Mouse (Mus musculus): ENCODE measurements at regions not wholly inside any gene's neighbourhood (a gene's known extent, or its start where the extent isn't known, plus 50 kb on each side); places are given as distances from the start of the nearest gene placed in this dataset.
A peak's percentile ranks its signal among the peaks of the same experiment; 100 is the strongest.

GRCm38 (mm10) chr6:66298056-66298455, 237.1 kb upstream of the Mad2l1 start:
- H3K4me3 ChIP-seq (ENCODE audit: low read depth, low read length), result no peak overlapping the region
- H3K9me3 ChIP-seq (replicated peaks; ENCODE audit: control insufficient read depth, low read length), result no peaks in the 10 kb centered on the region
- H3K4me1 ChIP-seq (ENCODE audit: control insufficient read depth, insufficient read depth, low read length), result no peaks in the 10 kb centered on the region
- H3K27me3 ChIP-seq (replicated peaks; ENCODE audit: control insufficient read depth, insufficient read depth, low read length), result no peaks in the 10 kb centered on the region
- 78% methylated on average over 4 of the region's 4 CpGs for WGBS
- DNase-seq (ENCODE audit: low spot score) (no peak), ATAC-seq (no peak)
- H3K36me3 ChIP-seq (ENCODE audit: control insufficient read depth, insufficient read depth, low read length), result no peaks in the 10 kb centered on the region
- no peak overlapping the region for H3K4me2 ChIP-seq (ENCODE audit: low read length)
- no peak overlapping the region for H3K27ac ChIP-seq (ENCODE audit: low read depth, low read length)
- no peak overlapping the region for H3K9ac ChIP-seq (ENCODE audit: low read length)

- H3K27ac ChIP-seq (ENCODE audit: low read depth, low read length), result no peak overlapping the region
Measured at GRCm38 (mm10) chr6:66300189-66300588, 235.0 kb upstream of the Mad2l1 start.

GRCm38 (mm10) chr6:66344848-66345247, 190.3 kb upstream of the Mad2l1 start:
- no peaks in the 10 kb centered on the region for H3K36me3 ChIP-seq (ENCODE audit: control insufficient read depth, insufficient read depth, low read length)
- no peak overlapping the region for H3K27ac ChIP-seq (ENCODE audit: low read depth, low read length)
- no peak overlapping the region for H3K4me2 ChIP-seq (ENCODE audit: low read length)
- no peaks in the 10 kb centered on the region for H3K27me3 ChIP-seq (replicated peaks; ENCODE audit: control insufficient read depth, insufficient read depth, low read length)
- H3K9ac ChIP-seq (ENCODE audit: low read length), result no peak overlapping the region
- no peak for ATAC-seq
- 90% methylated on average over 2 of the region's 2 CpGs for WGBS
- DNase-seq (ENCODE audit: low spot score), result no peak
- H3K4me1 ChIP-seq (ENCODE audit: control insufficient read depth, insufficient read depth, low read length), result no peaks in the 10 kb centered on the region
- no peaks in the 10 kb centered on the region for H3K9me3 ChIP-seq (replicated peaks; ENCODE audit: control insufficient read depth, low read length)
- H3K4me3 ChIP-seq (ENCODE audit: low read depth, low read length), result no peak overlapping the region

More at GRCm38 (mm10) chr6:66300189-66300588, 235.0 kb upstream of the Mad2l1 start:
- Histone ChIP-seq H3K4me2 (ENCODE audit: low read length) (no peak overlapping the region), H3K9me3 (replicated peaks; ENCODE audit: control insufficient read depth, low read length) (no peaks in the 10 kb centered on the region), H3K4me3 (ENCODE audit: low read depth, low read length) (no peak overlapping the region), H3K27me3 (replicated peaks; ENCODE audit: control insufficient read depth, insufficient read depth, low read length) (no peaks in the 10 kb centered on the region), H3K4me1 (ENCODE audit: control insufficient read depth, insufficient read depth, low read length) (no peaks in the 10 kb centered on the region), H3K9ac (ENCODE audit: low read length) (no peak overlapping the region), H3K36me3 (ENCODE audit: control insufficient read depth, insufficient read depth, low read length) (no peaks in the 10 kb centered on the region)
- no peak for ATAC-seq
- no peak for DNase-seq (ENCODE audit: low spot score)

GRCm38 (mm10) chr6:66347356-66347755, 187.8 kb upstream of the Mad2l1 start:
- Histone ChIP-seq H3K4me2 (ENCODE audit: low read length) (no peak overlapping the region), H3K27me3 (replicated peaks; ENCODE audit: control insufficient read depth, insufficient read depth, low read length) (no peaks in the 10 kb centered on the region), H3K9me3 (replicated peaks; ENCODE audit: control insufficient read depth, low read length) (no peaks in the 10 kb centered on the region), H3K4me1 (ENCODE audit: control insufficient read depth, insufficient read depth, low read length) (no peaks in the 10 kb centered on the region), H3K9ac (ENCODE audit: low read length) (no peak overlapping the region), H3K36me3 (ENCODE audit: control insufficient read depth, insufficient read depth, low read length) (no peaks in the 10 kb centered on the region), H3K4me3 (ENCODE audit: low read depth, low read length) (no peak overlapping the region), H3K27ac (ENCODE audit: low read depth, low read length) (no peak overlapping the region)
- no peak for DNase-seq (ENCODE audit: low spot score)
- ATAC-seq, result no peak
- WGBS, result 92% methylated on average over 2 of the region's 2 CpGs

GRCm38 (mm10) chr6:66361130-66361529, 174.1 kb upstream of the Mad2l1 start:
- WGBS, result 39% methylated on average over 3 of the region's 3 CpGs

GRCm38 (mm10) chr6:66367263-66367662, 167.9 kb upstream of the Mad2l1 start:
- no peaks in the 10 kb centered on the region for H3K36me3 ChIP-seq (ENCODE audit: control insufficient read depth, insufficient read depth, low read length)
- H3K4me1 ChIP-seq (ENCODE audit: control insufficient read depth, insufficient read depth, low read length), result no peaks in the 10 kb centered on the region
- no peak overlapping the region for H3K9ac ChIP-seq (ENCODE audit: low read length)
- no peak overlapping the region for H3K27ac ChIP-seq (ENCODE audit: low read depth, low read length)
- H3K4me2 ChIP-seq (ENCODE audit: low read length), result no peak overlapping the region
- no peak overlapping the region for H3K4me3 ChIP-seq (ENCODE audit: low read depth, low read length)
- DNase-seq (ENCODE audit: low spot score), result peak; percentile 66
- H3K27me3 ChIP-seq (replicated peaks; ENCODE audit: control insufficient read depth, insufficient read depth, low read length), result no peaks in the 10 kb centered on the region
- ATAC-seq, result peak; percentile 46; the same call in 1 of the 2 replicates
- no peaks in the 10 kb centered on the region for H3K9me3 ChIP-seq (replicated peaks; ENCODE audit: control insufficient read depth, low read length)

More at GRCm38 (mm10) chr6:66361130-66361529, 174.1 kb upstream of the Mad2l1 start:
- DNase-seq (ENCODE audit: low spot score) (peak; percentile 39), ATAC-seq (no peak)
- Histone ChIP-seq H3K36me3 (ENCODE audit: control insufficient read depth, insufficient read depth, low read length) (no peaks in the 10 kb centered on the region), H3K4me1 (ENCODE audit: control insufficient read depth, insufficient read depth, low read length) (no peaks in the 10 kb centered on the region), H3K4me3 (ENCODE audit: low read depth, low read length) (no peak overlapping the region), H3K9ac (ENCODE audit: low read length) (no peak overlapping the region), H3K27me3 (replicated peaks; ENCODE audit: control insufficient read depth, insufficient read depth, low read length) (no peaks in the 10 kb centered on the region), H3K27ac (ENCODE audit: low read depth, low read length) (no peak overlapping the region), H3K4me2 (ENCODE audit: low read length) (no peak overlapping the region), H3K9me3 (replicated peaks; ENCODE audit: control insufficient read depth, low read length) (no peaks in the 10 kb centered on the region)

- H3K27ac ChIP-seq (ENCODE audit: low read depth, low read length), result no peak overlapping the region
- no peaks in the 10 kb centered on the region for H3K27me3 ChIP-seq (replicated peaks; ENCODE audit: control insufficient read depth, insufficient read depth, low read length)
- H3K36me3 ChIP-seq (ENCODE audit: control insufficient read depth, insufficient read depth, low read length), result no peaks in the 10 kb centered on the region
- peak; percentile 37 for ATAC-seq
- no peak overlapping the region for H3K4me3 ChIP-seq (ENCODE audit: low read depth, low read length)
- H3K9me3 ChIP-seq (replicated peaks; ENCODE audit: control insufficient read depth, low read length), result no peaks in the 10 kb centered on the region
- peak; percentile 57 for DNase-seq (ENCODE audit: low spot score)
- 17% methylated on average over 1 of the region's 1 CpGs for WGBS
- H3K4me2 ChIP-seq (ENCODE audit: low read length), result no peak overlapping the region
- H3K9ac ChIP-seq (ENCODE audit: low read length), result no peak overlapping the region
- no peaks in the 10 kb centered on the region for H3K4me1 ChIP-seq (ENCODE audit: control insufficient read depth, insufficient read depth, low read length)
Measured at GRCm38 (mm10) chr6:66381279-66381934, 153.8 kb upstream of the Mad2l1 start.

GRCm38 (mm10) chr6:66382347-66383010, 152.7 kb upstream of the Mad2l1 start:
- no peak overlapping the region for H3K27ac ChIP-seq (ENCODE audit: low read depth, low read length)
- no peaks in the 10 kb centered on the region for H3K27me3 ChIP-seq (replicated peaks; ENCODE audit: control insufficient read depth, insufficient read depth, low read length)
- no peaks in the 10 kb centered on the region for H3K4me1 ChIP-seq (ENCODE audit: control insufficient read depth, insufficient read depth, low read length)
- 94% methylated on average over 2 of the region's 2 CpGs for WGBS
- H3K4me2 ChIP-seq (ENCODE audit: low read length), result no peak overlapping the region
- H3K9ac ChIP-seq (ENCODE audit: low read length), result no peak overlapping the region
- no peak overlapping the region for H3K4me3 ChIP-seq (ENCODE audit: low read depth, low read length)
- ATAC-seq, result no peak
- H3K36me3 ChIP-seq (ENCODE audit: control insufficient read depth, insufficient read depth, low read length), result no peaks in the 10 kb centered on the region
- DNase-seq (ENCODE audit: low spot score), result no peak
- no peaks in the 10 kb centered on the region for H3K9me3 ChIP-seq (replicated peaks; ENCODE audit: control insufficient read depth, low read length)

- Histone ChIP-seq H3K4me3 (ENCODE audit: low read depth, low read length) (no peak overlapping the region), H3K9me3 (replicated peaks; ENCODE audit: control insufficient read depth, low read length) (no peaks in the 10 kb centered on the region), H3K27ac (ENCODE audit: low read depth, low read length) (no peak overlapping the region), H3K27me3 (replicated peaks; ENCODE audit: control insufficient read depth, insufficient read depth, low read length) (no peaks in the 10 kb centered on the region), H3K9ac (ENCODE audit: low read length) (no peak overlapping the region), H3K36me3 (ENCODE audit: control insufficient read depth, insufficient read depth, low read length) (no peaks in the 10 kb centered on the region), H3K4me2 (ENCODE audit: low read length) (no peak overlapping the region), H3K4me1 (ENCODE audit: control insufficient read depth, insufficient read depth, low read length) (peaks cover 5% of the 10 kb centered on the region; the same call in 1 of the 2 replicates)
- no peak for ATAC-seq
- no peak for DNase-seq (ENCODE audit: low spot score)
- 94% methylated on average over 4 of the region's 4 CpGs for WGBS
Measured at GRCm38 (mm10) chr6:66395147-66395546, 140.0 kb upstream of the Mad2l1 start.

All from forebrain, embryonic 14.5 days (tissue).